Comparison of ENCODE assay signal across 8 mouse cellular contexts in genomic region chr12:53768392-53768791, GRCm38 (mm10).
DNase-seq lines count a peak whose midpoint lies in the region; ATAC-seq lines count a peak whose summit lies in the region.
"Had no signal": no experiment of that assay in that cellular context is flagged by ENCODE, and none has a peak within 500 bp of the region (broad histone marks: within the 10 kb centered on the region; RNA-seq: fewer than 3 reads in every experiment).

No protein-coding gene starts in this region.

- ATAC-seq in hindbrain, embryonic 14.5 days (ENCODE audit: low FRiP score): no peak
- no peak for ATAC-seq in limb, embryonic 11.5 days (ENCODE audit: insufficient number of reproducible peaks, low FRiP score, low TSS enrichment, low read depth)

- H3K27me3 ChIP-seq in hindbrain, embryonic 14.5 days (ENCODE audit: control insufficient read depth, insufficient read depth, low read length): no peaks in the 10 kb centered on the region
- H3K27me3 ChIP-seq in limb, embryonic 11.5 days (ENCODE audit: control insufficient read depth, insufficient read depth, low read length): no peaks in the 10 kb centered on the region

- H3K4me1 ChIP-seq in hindbrain, embryonic 14.5 days (replicated peaks; ENCODE audit: control insufficient read depth, insufficient read depth, low read length): peaks cover 22% of the 10 kb centered on the region
- H3K4me1 ChIP-seq in limb, embryonic 11.5 days (ENCODE audit: control insufficient read depth, insufficient read depth, low read length): no peaks in the 10 kb centered on the region; the same call in 1 of the 2 replicates

- H3K36me3 ChIP-seq in hindbrain, embryonic 14.5 days (replicated peaks; ENCODE audit: control insufficient read depth, insufficient read depth): no peaks in the 10 kb centered on the region
- no peaks in the 10 kb centered on the region for H3K36me3 ChIP-seq in limb, embryonic 11.5 days (ENCODE audit: control insufficient read depth, insufficient read depth, low read length)

- H3K4me3 ChIP-seq in hindbrain, embryonic 14.5 days (replicated peaks; ENCODE audit: low read length): no peak overlapping the region
- H3K4me3 ChIP-seq in limb, embryonic 11.5 days (ENCODE audit: low read depth, low read length): no peak overlapping the region

- no peak overlapping the region for H3K4me2 ChIP-seq in hindbrain, embryonic 14.5 days (replicated peaks)
- H3K4me2 ChIP-seq in limb, embryonic 11.5 days (ENCODE audit: low read depth, severe bottlenecking): no peak overlapping the region

- H3K9me3 ChIP-seq in hindbrain, embryonic 14.5 days (ENCODE audit: control insufficient read depth, low read length): no peaks in the 10 kb centered on the region
- H3K9me3 ChIP-seq in limb, embryonic 11.5 days (ENCODE audit: control insufficient read depth, low read length): no peaks in the 10 kb centered on the region

- 75% methylated on average over 11 of the region's 11 CpGs for WGBS in hindbrain, embryonic 14.5 days
- WGBS in limb, embryonic 11.5 days: 46% methylated on average over 11 of the region's 11 CpGs

- H3K27ac ChIP-seq in hindbrain, embryonic 14.5 days: peak overlapping the region; percentile 43; the same call in 1 of the 2 replicates
- H3K27ac ChIP-seq in limb, embryonic 11.5 days (replicated peaks; ENCODE audit: low read depth, low read length): no peak overlapping the region

- H3K9ac ChIP-seq in hindbrain, embryonic 14.5 days: no peak overlapping the region
- no peak overlapping the region for H3K9ac ChIP-seq in limb, embryonic 11.5 days (ENCODE audit: low read length)

- peak; percentile 24 for DNase-seq in ovary, postnatal 36 days (ENCODE audit: low spot score)
- DNase-seq in ovary, adult 18-20 months (ENCODE audit: low spot score): no peak
- DNase-seq in hindbrain, embryonic 14.5 days (ENCODE audit: low spot score): no peak
- peak; percentile 54 for DNase-seq in limb, embryonic 11.5 days (ENCODE audit: low spot score)
- DNase-seq in retina, postnatal 1 day: no peak
- no peak for DNase-seq in frontal cortex, adult 2 months (ENCODE audit: extremely low spot score in 1 of 2, low spot score in 1 of 2)
- no peak for DNase-seq in frontal cortex, postnatal 10 days (ENCODE audit: low spot score in 2 of 2)
- DNase-seq: cerebellum, postnatal 10 days had no signal

Comparison
In these comparisons a context has a peak if more than half of its experiments do, and no peak if none do; other contexts are left out.
1. DNase-seq: peak in ovary, postnatal 36 days (single experiment) and limb, embryonic 11.5 days (single experiment); none in ovary, adult 18-20 months (single experiment), hindbrain, embryonic 14.5 days (single experiment), retina, postnatal 1 day (single experiment), frontal cortex, adult 2 months (0 of 2) and frontal cortex, postnatal 10 days (0 of 2).